Mouse (Mus musculus): ENCODE results near the gene Elovl3.

DNA sequence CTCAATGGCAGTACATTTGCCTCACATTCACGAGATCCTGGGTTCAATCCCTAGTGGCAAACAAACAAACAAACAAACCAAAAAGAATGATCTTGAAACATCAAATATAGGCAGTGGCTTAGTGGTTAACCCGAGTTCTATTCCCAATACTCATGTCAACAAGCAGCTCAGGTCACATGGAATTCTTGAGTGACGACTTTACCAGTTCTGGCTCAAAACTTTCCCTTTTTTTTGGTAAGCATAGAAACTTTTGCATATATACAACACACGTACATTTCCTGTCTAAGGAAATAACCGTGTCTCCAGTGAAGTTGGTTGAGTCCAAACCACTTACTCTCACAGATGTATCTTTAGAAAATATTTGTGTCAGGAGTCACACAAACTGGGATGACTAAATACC lies 40.8 kb downstream of the Elovl3 start:
- no peak for TF ChIP-seq CTCF (conservative IDR thresholded peaks at IDR 0.05; ENCODE audit: low read length)
- TF ChIP-seq NANOG (IDR thresholded peaks at IDR 0.05; ENCODE audit: borderline replicate concordance, low read length): no peak
- TF ChIP-seq POU5F1 (IDR thresholded peaks at IDR 0.05; ENCODE audit: borderline replicate concordance, low read length): no peak

All from E14TG2a.4 (cell line).